8 mouse cellular contexts compared by ENCODE assay signal in the genomic region with DNA sequence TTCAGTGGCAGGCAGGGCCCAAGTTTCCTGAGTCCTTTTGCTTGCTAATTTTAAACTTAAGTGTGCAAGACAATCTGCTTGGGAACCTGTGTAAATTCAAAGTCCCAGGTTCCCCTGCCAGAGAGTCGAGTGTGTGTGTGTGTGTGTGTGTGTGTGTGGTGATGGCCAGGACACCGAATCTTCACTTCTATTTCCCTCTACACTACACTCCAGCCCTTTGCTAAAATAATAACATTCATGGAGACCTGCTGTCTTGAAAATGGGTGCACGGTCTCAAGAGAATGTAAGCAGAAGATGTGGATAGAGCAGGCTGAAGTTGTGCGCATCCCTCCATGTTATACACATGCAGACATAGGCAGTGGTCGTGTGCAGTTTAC. TPM values are rescaled to one million over a fixed set of nuclear protein-coding genes. Genes with fewer than 3 reads are reported as not detected.
DNase-seq lines count a peak whose midpoint lies in the region; ATAC-seq and TF ChIP-seq lines count a peak whose summit lies in the region.

No protein-coding gene starts in this region.

- no peak for TF ChIP-seq CTCF in bone marrow macrophage, adult 2 months (IDR thresholded peaks at IDR 0.05; ENCODE audit: low read depth, low read length)

- no peaks in the 10 kb centered on the region for H3K27me3 ChIP-seq in kidney, embryonic 16.5 days (ENCODE audit: insufficient read depth, low read length)
- H3K27me3 ChIP-seq in hindbrain, embryonic 12.5 days = no peaks in the 10 kb centered on the region
- H3K27me3 ChIP-seq in midbrain, embryonic 11.5 days (ENCODE audit: control insufficient read depth, insufficient read depth, low read length) = no peaks in the 10 kb centered on the region

- peak; percentile 23; the same call in 1 of the 2 replicates for ATAC-seq in kidney, embryonic 16.5 days (ENCODE audit: low FRiP score, low TSS enrichment)
- ATAC-seq in hindbrain, embryonic 12.5 days (ENCODE audit: low FRiP score) = peak; percentile 33
- ATAC-seq in midbrain, embryonic 11.5 days (ENCODE audit: low FRiP score) = 0 out of 2 replicates have a peak, but pooled peaks have one; percentile 17
- no peak for ATAC-seq in activated CD4-positive, CD25-positive, alpha-beta regulatory T cell, adult 4 months

- DNase-seq in kidney, postnatal 14 days = no peak
- DNase-seq in midbrain, embryonic 11.5 days (ENCODE audit: low spot score, missing footprints) = no peak
- DNase-seq in adrenal gland, postnatal 25 days = no peak
- no peak for DNase-seq in thymus, postnatal 36 days

- peak overlapping the region; percentile 80 for H3K4me2 ChIP-seq in kidney, embryonic 16.5 days (replicated peaks; ENCODE audit: low read depth, low read length)
- H3K4me2 ChIP-seq in hindbrain, embryonic 12.5 days (replicated peaks) = peak overlapping the region; percentile 77
- H3K4me2 ChIP-seq in midbrain, embryonic 11.5 days = peak overlapping the region; percentile 81

- H3K36me3 ChIP-seq in kidney, embryonic 16.5 days (ENCODE audit: insufficient read depth, low read length) = peaks cover 9% of the 10 kb centered on the region
- 0 out of 2 replicates have a peak, but pooled peaks cover under 1% of the 10 kb centered on the region for H3K36me3 ChIP-seq in hindbrain, embryonic 12.5 days
- no peaks in the 10 kb centered on the region; the same call in 1 of the 2 replicates for H3K36me3 ChIP-seq in midbrain, embryonic 11.5 days (ENCODE audit: control insufficient read depth, insufficient read depth, low read length)

- 33% methylated on average over 5 of the region's 5 CpGs for WGBS in kidney, embryonic 16.5 days
- 50% methylated on average over 5 of the region's 5 CpGs for WGBS in hindbrain, embryonic 12.5 days
- 50% methylated on average over 5 of the region's 5 CpGs for WGBS in midbrain, embryonic 11.5 days

- H3K9ac ChIP-seq in kidney, embryonic 16.5 days (replicated peaks; ENCODE audit: low read length) = peak overlapping the region; percentile 97
- peak overlapping the region; percentile 80 for H3K9ac ChIP-seq in hindbrain, embryonic 12.5 days
- peak overlapping the region; percentile 96 for H3K9ac ChIP-seq in midbrain, embryonic 11.5 days (ENCODE audit: low read length)

- TF ChIP-seq POLR2A in bone marrow macrophage, adult 2 months (IDR thresholded peaks at IDR 0.05; ENCODE audit: borderline replicate concordance, low read depth, low read length) = no peak

- H3K27ac ChIP-seq in kidney, embryonic 16.5 days (ENCODE audit: low read length) = peak overlapping the region; percentile 90
- H3K27ac ChIP-seq in bone marrow macrophage, adult 2 months (ENCODE audit: insufficient read depth, low read depth, low read length) = no peak overlapping the region
- peak overlapping the region; percentile 84; the same call in 1 of the 2 replicates for H3K27ac ChIP-seq in hindbrain, embryonic 12.5 days
- H3K27ac ChIP-seq in midbrain, embryonic 11.5 days (ENCODE audit: low read depth, low read length) = peak overlapping the region; percentile 63; the same call in 1 of the 2 replicates

- H3K4me3 ChIP-seq in kidney, embryonic 16.5 days (ENCODE audit: low read length) = peak overlapping the region; percentile 78
- H3K4me3 ChIP-seq in bone marrow macrophage, adult 2 months (ENCODE audit: insufficient read depth, low read length) = peak overlapping the region; percentile 87
- H3K4me3 ChIP-seq in hindbrain, embryonic 12.5 days = peak overlapping the region; percentile 65
- peak overlapping the region; percentile 71 for H3K4me3 ChIP-seq in midbrain, embryonic 11.5 days (ENCODE audit: low read depth, low read length)

- H3K4me1 ChIP-seq in kidney, embryonic 16.5 days (ENCODE audit: insufficient read depth, low read length) = peaks cover 21% of the 10 kb centered on the region
- peaks cover 6% of the 10 kb centered on the region for H3K4me1 ChIP-seq in bone marrow macrophage, adult 2 months (ENCODE audit: control insufficient read depth, insufficient read depth, low read length)
- peaks cover 19% of the 10 kb centered on the region for H3K4me1 ChIP-seq in hindbrain, embryonic 12.5 days
- peaks cover 13% of the 10 kb centered on the region for H3K4me1 ChIP-seq in midbrain, embryonic 11.5 days (ENCODE audit: control insufficient read depth, insufficient read depth, low read length)

- H3K9me3 ChIP-seq in kidney, embryonic 16.5 days (ENCODE audit: low read length) = no peaks in the 10 kb centered on the region
- H3K9me3 ChIP-seq in hindbrain, embryonic 12.5 days (replicated peaks) = peaks cover 4% of the 10 kb centered on the region; the same call in 1 of the 2 replicates
- 0 out of 2 replicates have a peak, but pooled peaks cover 3% of the 10 kb centered on the region for H3K9me3 ChIP-seq in midbrain, embryonic 11.5 days (ENCODE audit: control insufficient read depth, low read length)

RNA-seq across cellular contexts. Expression of a gene that starts 0.6 kb away (rescaled TPM):
- polyA plus RNA-seq in kidney, embryonic 16.5 days (2015; fragmentation: Nextera tagmentation; extraction: Ambion mirVana) = 83.0 and 95.2 TPM in 2 replicates
- polyA plus RNA-seq in bone marrow macrophage, adult 2 months (2012; ENCODE audit: insufficient read depth, insufficient read length, missing spikeins) = 44.5 and 48.4 TPM in 2 replicates
- polyA plus RNA-seq in hindbrain, embryonic 12.5 days (2016; fragmentation: Nextera tagmentation; extraction: Ambion mirVana) = 34.4 and 44.0 TPM in 2 replicates
- polyA plus RNA-seq in midbrain, embryonic 11.5 days (2014; fragmentation: Nextera tagmentation; extraction: Ambion mirVana) = 32.5 and 35.2 TPM in 2 replicates
- 10 to 100 TPM; 20.0 to 25.5 TPM for polyA plus RNA-seq in activated CD4-positive, CD25-positive, alpha-beta regulatory T cell, adult 4 months (2017; shearing (Covaris generic))
- total RNA-seq in adrenal gland, postnatal 25 days (2021) = 89.9 and 96.6 TPM in 2 replicates

RNA-seq across cellular contexts. Expression of a gene that starts 35.5 kb away (rescaled TPM):
- polyA plus RNA-seq in kidney, embryonic 16.5 days (2015; fragmentation: Nextera tagmentation; extraction: Ambion mirVana) = 66.7 and 72.8 TPM in 2 replicates
- polyA plus RNA-seq in bone marrow macrophage, adult 2 months (2012; ENCODE audit: insufficient read depth, insufficient read length, missing spikeins) = 737 and 743 TPM in 2 replicates
- 43.0 and 44.2 TPM in 2 replicates for polyA plus RNA-seq in hindbrain, embryonic 12.5 days (2016; fragmentation: Nextera tagmentation; extraction: Ambion mirVana)
- polyA plus RNA-seq in midbrain, embryonic 11.5 days (2014; fragmentation: Nextera tagmentation; extraction: Ambion mirVana) = 35.7 and 36.1 TPM in 2 replicates
- 10 to 100 TPM; 36.4 to 41.2 TPM for polyA plus RNA-seq in activated CD4-positive, CD25-positive, alpha-beta regulatory T cell, adult 4 months (2017; shearing (Covaris generic))
- 497 and 541 TPM in 2 replicates for total RNA-seq in adrenal gland, postnatal 25 days (2021)

RNA-seq across cellular contexts. Expression of a gene that starts 35.9 kb away (rescaled TPM):
- 18.0 and 19.4 TPM in 2 replicates for polyA plus RNA-seq in kidney, embryonic 16.5 days (2015; fragmentation: Nextera tagmentation; extraction: Ambion mirVana)
- 53.5 and 63.4 TPM in 2 replicates for polyA plus RNA-seq in bone marrow macrophage, adult 2 months (2012; ENCODE audit: insufficient read depth, insufficient read length, missing spikeins)
- 11.3 and 12.9 TPM in 2 replicates for polyA plus RNA-seq in hindbrain, embryonic 12.5 days (2016; fragmentation: Nextera tagmentation; extraction: Ambion mirVana)
- polyA plus RNA-seq in midbrain, embryonic 11.5 days (2014; fragmentation: Nextera tagmentation; extraction: Ambion mirVana) = 8.2 and 10.0 TPM in 2 replicates
- polyA plus RNA-seq in activated CD4-positive, CD25-positive, alpha-beta regulatory T cell, adult 4 months (2017; shearing (Covaris generic)) = 10 to 100 TPM; 11.9 to 15.7 TPM
- 35.0 and 35.3 TPM in 2 replicates for total RNA-seq in adrenal gland, postnatal 25 days (2021)

RNA-seq across cellular contexts. Expression of a gene that starts 39.8 kb away (rescaled TPM):
- polyA plus RNA-seq in kidney, embryonic 16.5 days (2015; fragmentation: Nextera tagmentation; extraction: Ambion mirVana) = 143 and 150 TPM in 2 replicates
- polyA plus RNA-seq in bone marrow macrophage, adult 2 months (2012; ENCODE audit: insufficient read depth, insufficient read length, missing spikeins) = 77.8 and 92.5 TPM in 2 replicates
- 785 and 845 TPM in 2 replicates for polyA plus RNA-seq in hindbrain, embryonic 12.5 days (2016; fragmentation: Nextera tagmentation; extraction: Ambion mirVana)
- polyA plus RNA-seq in midbrain, embryonic 11.5 days (2014; fragmentation: Nextera tagmentation; extraction: Ambion mirVana) = 398 and 417 TPM in 2 replicates
- polyA plus RNA-seq in activated CD4-positive, CD25-positive, alpha-beta regulatory T cell, adult 4 months (2017; shearing (Covaris generic)) = 1 to 10 TPM; 4.7 to 5.4 TPM
- 17.8 and 23.2 TPM in 2 replicates for total RNA-seq in adrenal gland, postnatal 25 days (2021)

Comparison
In these comparisons a context has a peak if more than half of its experiments do, and no peak if none do; other contexts are left out.
1. RNA of a gene that starts 35.5 kb away (polyA plus RNA-seq): 737 to 743 TPM in bone marrow macrophage, adult 2 months; 66.7 to 72.8 TPM in kidney, embryonic 16.5 days, 43.0 to 44.2 TPM in hindbrain, embryonic 12.5 days, 36.4 to 41.2 TPM in activated CD4-positive, CD25-positive, alpha-beta regulatory T cell, adult 4 months and 35.7 to 36.1 TPM in midbrain, embryonic 11.5 days; every median in the first group is over 10 times any median in the second.
2. Peak in every context shown above with its lines, with median percentiles within 50 percentile points of each other: H3K4me2 ChIP-seq, H3K4me3 ChIP-seq and H3K9ac ChIP-seq.